Mouse (Mus musculus) heart, postnatal 14 days (tissue): Measurements from ENCODE around the gene Lpar2. TPM values are rescaled to one million over a fixed set of nuclear protein-coding genes. Genes with fewer than 3 reads are reported as not detected.

Source experiments
- DNase-seq, 2 experiments: peaks; one replicate each; pipeline ENCODE4 v3.0.0; 2021 to 2022
- intact Hi-C: fragments of 180-260 bp; cut with DNase I; formaldehyde crosslinking; loops from one replicate; pipeline ENCODE4 v1.15.1; 2025
- long read RNA-seq, 2 experiments: library from polyadenylated mRNA; stranded (forward); transcript quantifications; one replicate each; pipeline ENCODE4 v2.0.0; 2021
- total RNA-seq, 2 experiments: library from RNA; stranded (reverse); gene quantifications; 2 replicates each; pipeline ENCODE4 v1.2.3; 2021

Lpar2 gene
- total RNA-seq, result under 1 TPM; 0.45 to 0.59 TPM
- long read RNA-seq, experiment 1, result 0 reads
- long read RNA-seq, experiment 2, result 0 reads

GRCm38 (mm10) chr8:69822386-69823191, at the start of gene Lpar2:
Gene Lpar2, plus strand, starts transcription at chr8:69822429.
- intact Hi-C loops, result no loop called here

GRCm38 (mm10) chr8:69774503-69775148, 47.6 kb upstream of the Lpar2 start, which contains the start of gene Gm20422:
Gene Gm20422, minus strand, starts transcription at chr8:69774886.
- DNase-seq, result peak; percentile 86 to 90
- intact Hi-C loops, result no loop called here

More at GRCm38 (mm10) chr8:69822386-69823191, at the start of gene Lpar2:
- peak in 1 of 2 experiments; percentile 28 for DNase-seq

- intact Hi-C loops, result no loop called here
- no peak for DNase-seq
These were observed 47.1 kb upstream of the Lpar2 start for GRCm38 (mm10) chr8:69775149-69775534.

- intact Hi-C loops, result no loop called here
- no peak for DNase-seq
These were observed 45.1 kb upstream of the Lpar2 start for GRCm38 (mm10) chr8:69777111-69777510.

GRCm38 (mm10) chr8:69789105-69789504, 33.1 kb upstream of the Lpar2 start:
- no peak for DNase-seq
- intact Hi-C loops, result no loop called here

- intact Hi-C loops, result loop anchor here (5.0 kb wide), 1 partner anchor 72 kb away; no protein-coding TSS in a partner anchor
- DNase-seq, result no peak
These were observed 32.5 kb upstream of the Lpar2 start for GRCm38 (mm10) chr8:69789731-69790130.

GRCm38 (mm10) chr8:69790364-69790763, 31.9 kb upstream of the Lpar2 start:
- intact Hi-C loops, result loop anchor here (5.0 kb wide), 1 partner anchor 73 kb away; no protein-coding TSS in a partner anchor
- DNase-seq, result no peak

GRCm38 (mm10) chr8:69790773-69791367, 31.4 kb upstream of the Lpar2 start, which contains the start of the genes Atp13a1 and Zfp866:
Gene Atp13a1, plus strand, starts transcription at chr8:69791163.
Gene Zfp866, minus strand, starts transcription at chr8:69791178.
- intact Hi-C loops, result loop anchor here (5.0 kb wide), 1 partner anchor 74 kb away; no protein-coding TSS in a partner anchor

GRCm38 (mm10) chr8:69791415-69792068, 30.7 kb upstream of the Lpar2 start:
- intact Hi-C loops, result loop anchor here (5.0 kb wide), 1 partner anchor 74 kb away; no protein-coding TSS in a partner anchor
- DNase-seq, result no peak

More at GRCm38 (mm10) chr8:69790773-69791367, 31.4 kb upstream of the Lpar2 start, which contains the start of the genes Atp13a1 and Zfp866:
- DNase-seq, result peak; percentile 86 to 92

- DNase-seq, result no peak
- intact Hi-C loops, result loop anchor here (5.0 kb wide), 1 partner anchor 76 kb away; no protein-coding TSS in a partner anchor
These were observed 28.6 kb upstream of the Lpar2 start for GRCm38 (mm10) chr8:69793666-69794065.

- intact Hi-C loops, result loop anchor here (5.0 kb wide), 1 partner anchor 77 kb away; no protein-coding TSS in a partner anchor
- DNase-seq, result no peak
These were observed 28.1 kb upstream of the Lpar2 start for GRCm38 (mm10) chr8:69794096-69794495.

- no peak for DNase-seq
- intact Hi-C loops, result loop anchor here (5.0 kb wide), 1 partner anchor 78 kb away; no protein-coding TSS in a partner anchor
These were observed 27.3 kb upstream of the Lpar2 start for GRCm38 (mm10) chr8:69794901-69795300.

- intact Hi-C loops, result no loop called here
- DNase-seq, result no peak
These were observed 25.4 kb upstream of the Lpar2 start for GRCm38 (mm10) chr8:69796721-69797345.

- intact Hi-C loops, result no loop called here
- no peak for DNase-seq
These were observed 24.6 kb upstream of the Lpar2 start for GRCm38 (mm10) chr8:69797661-69798060.

- intact Hi-C loops, result no loop called here
- peak in 1 of 2 experiments; percentile 1 for DNase-seq
These were observed 23.0 kb upstream of the Lpar2 start for GRCm38 (mm10) chr8:69799261-69799660.

GRCm38 (mm10) chr8:69799946-69800345, 22.3 kb upstream of the Lpar2 start:
- peak in 1 of 2 experiments; percentile 0 for DNase-seq
- intact Hi-C loops, result no loop called here

GRCm38 (mm10) chr8:69801796-69802195, 20.4 kb upstream of the Lpar2 start:
- peak in 1 of 2 experiments; percentile 0 for DNase-seq
- intact Hi-C loops, result no loop called here

- DNase-seq, result peak in 1 of 2 experiments; percentile 0
- intact Hi-C loops, result no loop called here
These were observed 20.0 kb upstream of the Lpar2 start for GRCm38 (mm10) chr8:69802216-69802615.

GRCm38 (mm10) chr8:69803366-69803765, 18.9 kb upstream of the Lpar2 start:
- intact Hi-C loops, result no loop called here
- no peak for DNase-seq
